Mouse (Mus musculus): Measurements from ENCODE around the gene Chpf2.

The Chpf2 gene

GRCm38 (mm10) chr5:24591268-24591721 lies 4.8 kb downstream of the Chpf2 start:
- no peak for DNase-seq (ENCODE audit: extremely low read depth, low read depth, low spot score)

GRCm38 (mm10) chr5:24591796-24592470 lies 5.4 kb downstream of the Chpf2 start:
- no peak for DNase-seq (ENCODE audit: extremely low read depth, low read depth, low spot score)

- DNase-seq (ENCODE audit: extremely low read depth, low read depth, low spot score) = no peak
Measured at GRCm38 (mm10) chr5:24592471-24593160, 6.1 kb downstream of the Chpf2 start.

GRCm38 (mm10) chr5:24593230-24593629 lies 6.7 kb downstream of the Chpf2 start:
- no peak for DNase-seq (ENCODE audit: extremely low read depth, low read depth, low spot score)

- no peak for DNase-seq (ENCODE audit: extremely low read depth, low read depth, low spot score)
Measured at GRCm38 (mm10) chr5:24593928-24594327, 7.4 kb downstream of the Chpf2 start.

- no peak for DNase-seq (ENCODE audit: extremely low read depth, low read depth, low spot score)
Measured at GRCm38 (mm10) chr5:24594346-24594745, 7.8 kb downstream of the Chpf2 start.

- no peak for DNase-seq (ENCODE audit: extremely low read depth, low read depth, low spot score)
Measured at GRCm38 (mm10) chr5:24595261-24595660, 8.7 kb downstream of the Chpf2 start.

GRCm38 (mm10) chr5:24595786-24596380 lies 9.3 kb downstream of the Chpf2 start:
- no peak for DNase-seq (ENCODE audit: extremely low read depth, low read depth, low spot score)

GRCm38 (mm10) chr5:24596519-24597171 lies 10.1 kb downstream of the Chpf2 start:
- DNase-seq (ENCODE audit: extremely low read depth, low read depth, low spot score) = no peak

GRCm38 (mm10) chr5:24597221-24597728 lies 10.7 kb downstream of the Chpf2 start:
- no peak for DNase-seq (ENCODE audit: extremely low read depth, low read depth, low spot score)

GRCm38 (mm10) chr5:24597901-24598569 lies 11.5 kb downstream of the Chpf2 start:
- DNase-seq (ENCODE audit: extremely low read depth, low read depth, low spot score) = no peak

GRCm38 (mm10) chr5:24598570-24599006 lies 12.0 kb downstream of the Chpf2 start:
- no peak for DNase-seq (ENCODE audit: extremely low read depth, low read depth, low spot score)

GRCm38 (mm10) chr5:24599137-24599536 lies 12.6 kb downstream of the Chpf2 start:
- no peak for DNase-seq (ENCODE audit: extremely low read depth, low read depth, low spot score)

GRCm38 (mm10) chr5:24600236-24600635 lies 13.7 kb downstream of the Chpf2 start:
- no peak for DNase-seq (ENCODE audit: extremely low read depth, low read depth, low spot score)

- no peak for DNase-seq (ENCODE audit: extremely low read depth, low read depth, low spot score)
Measured at GRCm38 (mm10) chr5:24601071-24601835, 14.7 kb downstream of the Chpf2 start.

- DNase-seq (ENCODE audit: extremely low read depth, low read depth, low spot score) = no peak
Measured at GRCm38 (mm10) chr5:24601911-24602750, 15.6 kb downstream of the Chpf2 start.

GRCm38 (mm10) chr5:24602751-24603343 lies 16.3 kb downstream of the Chpf2 start:
- DNase-seq (ENCODE audit: extremely low read depth, low read depth, low spot score) = no peak

GRCm38 (mm10) chr5:24603431-24604010 lies 17.0 kb downstream of the Chpf2 start:
- DNase-seq (ENCODE audit: extremely low read depth, low read depth, low spot score) = no peak
